Mouse (Mus musculus) urinary bladder, adult 2 months (tissue): ENCODE results near the gene Ksr2. TPM values are rescaled to one million over a fixed set of nuclear protein-coding genes. Genes with fewer than 3 reads are reported as not detected.
A peak's percentile ranks its signal among the peaks of the same experiment; 100 is the strongest.

Experiments used
- DNase-seq: peaks from one replicate; pipeline ENCODE4 v3.0.0; 2022; ENCODE audit warnings: low spot score
- polyA plus RNA-seq: library from polyadenylated mRNA; depleted of rRNA; stranded (reverse); fragments of >200 nt; gene quantifications from 2 replicates; pipeline ENCODE4 v1.2.3, GENCODE M21; 2012

Gene Ksr2
- polyA plus RNA-seq, 1 experiment = 0.83 TPM

GRCm38 (mm10) chr5:117523010-117523409, 109.2 kb downstream of the Ksr2 start:
- DNase-seq = no peak

- no peak for DNase-seq
Observed at GRCm38 (mm10) chr5:117530991-117531390, 117.2 kb downstream of the Ksr2 start.

GRCm38 (mm10) chr5:117539221-117539620, 125.4 kb downstream of the Ksr2 start:
- DNase-seq = no peak

- DNase-seq = no peak
Observed at GRCm38 (mm10) chr5:117541654-117542053, 127.9 kb downstream of the Ksr2 start.

DNA sequence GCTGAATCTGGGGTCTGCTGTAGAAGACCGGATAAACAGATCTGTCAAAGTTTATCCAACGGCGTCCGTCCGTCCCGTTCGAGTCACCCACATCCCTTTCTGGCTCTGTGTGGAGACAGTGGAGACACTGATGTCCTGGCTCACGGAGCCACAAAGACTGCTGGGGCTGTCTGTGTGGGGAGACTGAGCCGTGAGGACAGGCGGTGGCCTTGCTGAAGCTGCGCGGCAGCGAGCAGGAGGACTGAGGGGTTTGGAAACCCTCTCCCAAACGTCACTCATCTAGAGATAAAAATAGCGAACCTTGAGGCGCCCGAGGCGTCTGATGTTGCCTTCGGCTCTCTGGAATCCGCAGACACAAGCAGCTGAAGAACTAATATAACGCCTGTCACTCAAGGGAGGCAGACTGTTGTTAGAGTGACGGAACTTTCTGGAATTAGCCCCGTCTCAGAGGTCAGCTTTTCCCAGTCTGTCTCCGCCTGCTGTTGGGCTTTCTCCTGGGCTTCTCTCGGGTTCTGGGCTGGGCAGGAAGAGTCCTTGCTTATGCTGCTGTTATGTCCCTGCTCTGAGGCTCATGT, 133.0 kb downstream of the Ksr2 start:
- no peak for DNase-seq

DNA sequence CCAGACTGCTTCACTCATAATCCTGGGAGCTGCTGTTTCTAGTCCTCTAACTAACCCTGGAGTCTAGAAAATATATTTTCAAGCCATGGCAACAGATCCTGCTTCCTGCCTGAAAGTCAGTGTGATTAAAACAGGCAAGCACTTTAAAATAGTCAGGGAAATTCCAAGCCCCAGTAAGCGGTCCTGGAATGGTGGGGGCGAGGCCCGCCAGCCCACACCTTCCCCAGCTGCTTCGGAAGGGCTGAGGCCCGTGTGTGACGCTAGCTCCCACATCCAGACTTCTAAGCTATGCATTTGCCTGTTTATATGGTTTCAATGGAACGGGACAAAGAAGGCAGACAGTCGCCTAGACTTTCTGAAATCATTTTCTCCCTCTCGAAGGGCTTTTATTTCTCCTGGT, 137.2 kb downstream of the Ksr2 start:
- DNase-seq = no peak

DNA sequence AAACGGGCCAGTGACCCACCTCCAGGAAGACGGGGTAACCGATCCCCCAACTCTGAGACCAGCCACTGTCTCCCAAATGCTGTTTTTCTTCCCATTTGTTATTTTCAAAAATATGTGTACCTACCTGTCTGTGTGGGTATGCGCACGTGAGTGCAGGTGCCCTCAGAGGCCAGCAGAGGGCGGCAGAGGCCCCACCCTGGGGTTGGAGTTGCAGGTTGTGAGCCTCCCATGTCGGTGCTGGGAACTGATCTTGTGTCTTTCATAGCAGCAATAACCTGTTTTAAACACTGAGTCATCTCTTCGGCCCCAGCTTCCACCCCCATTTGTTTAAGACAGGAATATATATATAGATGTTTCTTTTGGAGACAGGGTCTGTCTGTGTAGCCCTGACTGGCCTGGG, 138.3 kb downstream of the Ksr2 start:
- no peak for DNase-seq

DNA sequence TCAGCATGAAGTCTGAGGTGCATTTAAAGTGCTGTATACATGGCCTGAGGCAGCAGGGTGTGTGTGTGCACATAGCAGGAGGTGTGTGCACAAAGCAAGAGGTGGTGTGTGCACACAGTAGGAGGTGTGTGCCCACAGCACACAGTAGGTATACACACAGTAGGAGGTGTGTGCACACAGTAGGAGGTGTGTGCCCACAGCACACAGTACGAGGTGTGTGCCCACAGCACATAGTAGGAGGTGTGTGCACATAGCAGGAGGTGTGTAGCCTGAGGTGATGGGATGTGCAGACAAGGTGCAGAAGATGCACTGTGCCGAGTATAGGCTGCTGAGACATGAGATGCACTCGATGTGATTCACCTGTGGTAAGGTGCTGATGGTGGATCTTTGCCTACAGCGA, 140.7 kb downstream of the Ksr2 start:
- no peak for DNase-seq

- DNase-seq = no peak
Observed at GRCm38 (mm10) chr5:117556570-117556969, 142.8 kb downstream of the Ksr2 start.

GRCm38 (mm10) chr5:117561080-117561479, 147.3 kb downstream of the Ksr2 start:
- no peak for DNase-seq

DNA sequence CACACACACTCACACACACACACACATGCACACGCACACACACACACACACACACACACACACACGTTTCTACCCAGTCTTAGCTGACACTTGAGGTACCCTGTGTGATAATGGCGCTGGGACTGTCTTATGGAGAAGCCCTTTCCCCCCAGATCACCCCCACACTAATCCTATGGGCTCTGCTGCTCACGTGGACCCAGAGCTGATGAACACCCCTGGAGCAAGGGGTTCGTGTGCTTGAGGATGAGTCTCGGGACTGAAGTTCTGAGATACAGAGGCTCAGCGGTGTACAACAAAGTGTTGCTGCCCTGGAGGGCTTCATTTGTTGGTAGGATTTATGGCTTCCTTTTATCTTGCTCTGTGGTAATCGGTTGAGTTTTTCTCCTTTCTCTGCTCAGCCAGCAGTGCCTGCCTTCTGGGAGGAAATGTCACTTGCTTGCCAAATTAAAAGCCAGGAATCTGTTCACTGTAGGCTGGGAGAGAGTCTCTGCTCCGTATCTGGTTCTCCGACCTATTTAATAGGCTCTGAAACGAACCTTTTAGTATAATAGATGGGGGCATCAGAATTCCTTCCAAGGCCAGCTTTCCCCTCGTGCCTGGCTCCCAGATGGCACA, 152.4 kb downstream of the Ksr2 start:
- DNase-seq = no peak

- DNase-seq = no peak
Observed at GRCm38 (mm10) chr5:117569190-117569795, 155.5 kb downstream of the Ksr2 start.

DNA sequence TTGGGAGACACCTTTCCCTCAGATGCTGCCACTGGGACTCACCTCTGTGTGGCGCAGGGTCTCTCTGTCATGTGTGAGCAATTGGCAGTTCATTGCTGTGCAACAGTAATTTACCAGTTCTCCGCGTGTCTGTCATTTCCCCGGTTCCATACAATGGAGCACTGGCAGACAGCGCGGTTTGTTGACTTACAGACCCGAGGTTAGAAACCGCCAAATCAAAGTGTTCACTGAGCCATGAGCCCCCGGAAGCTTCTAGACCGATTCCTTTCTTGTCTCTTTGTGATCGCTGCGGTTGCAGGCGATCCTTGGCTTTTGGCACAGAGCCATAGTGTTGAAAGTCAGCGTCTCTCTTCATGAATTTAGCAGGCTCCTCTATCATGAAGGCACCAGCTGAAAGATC, 158.6 kb downstream of the Ksr2 start:
- no peak for DNase-seq

DNA sequence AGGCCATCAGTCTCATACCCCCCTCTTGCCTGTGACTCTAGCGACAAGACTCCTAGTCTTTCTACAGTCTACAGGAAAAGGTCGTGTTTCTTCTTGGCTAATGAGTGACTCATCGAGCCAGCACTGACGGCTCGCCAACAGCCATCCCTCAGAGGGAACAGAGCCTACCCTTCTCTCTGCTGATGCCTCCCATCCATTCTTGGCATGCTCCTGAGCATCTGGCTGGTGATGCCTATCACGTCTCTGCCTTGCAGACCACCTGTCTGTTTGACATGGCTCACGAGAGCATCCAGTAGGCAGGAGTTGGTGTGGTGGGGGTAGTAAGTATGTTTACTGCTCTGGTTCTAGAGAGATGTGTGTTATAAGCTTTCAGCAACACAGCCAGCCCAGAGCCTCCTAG, 161.1 kb downstream of the Ksr2 start:
- no peak for DNase-seq

GRCm38 (mm10) chr5:117577598-117577997, 163.8 kb downstream of the Ksr2 start:
- DNase-seq = no peak

DNA sequence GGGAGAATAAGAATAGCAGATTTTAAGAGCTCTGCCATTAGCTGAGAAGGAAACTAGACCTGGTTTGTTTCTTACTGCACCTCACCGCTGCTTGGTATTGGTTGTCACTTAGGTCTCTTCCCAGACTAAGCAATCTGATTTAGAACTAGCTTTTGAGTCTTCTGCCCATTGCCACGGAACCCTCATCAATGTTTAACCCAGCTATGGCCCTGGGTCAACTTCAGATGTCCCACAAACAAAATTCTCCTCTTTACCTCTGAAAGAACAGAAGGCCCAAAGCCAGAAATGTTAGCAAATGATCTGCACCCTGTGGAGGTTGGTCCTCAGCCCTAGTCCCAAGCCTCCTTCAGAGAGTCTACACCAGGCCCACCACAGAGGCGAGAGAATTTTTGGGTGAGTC, 167.9 kb downstream of the Ksr2 start:
- no peak for DNase-seq

GRCm38 (mm10) chr5:117584428-117584827, 170.6 kb downstream of the Ksr2 start:
- no peak for DNase-seq

DNA sequence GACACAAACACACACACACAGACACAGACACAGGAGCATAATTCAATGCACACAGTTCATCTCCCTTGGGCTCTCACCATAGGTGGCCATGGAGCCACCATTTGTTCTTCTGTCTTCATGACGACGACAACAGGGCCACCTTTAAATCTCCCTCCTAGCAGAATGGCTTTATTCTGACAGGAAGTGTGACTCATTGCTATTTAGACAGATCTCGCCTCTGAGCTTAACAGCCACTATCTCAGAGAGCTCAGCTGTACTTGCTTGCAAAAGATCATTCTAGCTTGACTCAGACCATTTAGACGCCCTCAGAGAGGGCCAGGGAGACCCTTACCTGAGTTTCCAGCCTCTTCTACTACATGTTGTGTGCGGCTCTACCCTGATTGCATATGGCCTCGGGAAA, 175.5 kb downstream of the Ksr2 start:
- DNase-seq = no peak

GRCm38 (mm10) chr5:117593273-117593672, 179.5 kb downstream of the Ksr2 start:
- no peak for DNase-seq

DNA sequence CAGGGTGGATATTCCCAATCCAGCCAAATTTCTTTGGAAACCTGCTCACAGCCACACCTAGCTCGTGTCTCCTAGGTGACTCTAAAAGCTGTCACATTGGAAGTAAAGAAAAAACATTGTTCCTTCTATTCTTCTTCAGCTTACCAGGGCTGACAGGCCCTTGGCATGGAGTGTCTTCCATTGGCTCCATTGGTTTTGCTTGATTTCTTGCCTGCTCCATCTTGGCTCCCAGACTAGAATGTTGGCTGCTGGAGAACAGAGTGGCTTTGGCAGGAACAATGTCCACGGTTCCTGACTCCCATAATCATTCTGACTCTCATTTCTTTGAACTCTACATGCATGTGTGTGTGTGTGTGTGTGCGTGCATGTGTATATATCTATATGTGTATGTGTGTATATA, 183.0 kb downstream of the Ksr2 start:
- no peak for DNase-seq

DNA sequence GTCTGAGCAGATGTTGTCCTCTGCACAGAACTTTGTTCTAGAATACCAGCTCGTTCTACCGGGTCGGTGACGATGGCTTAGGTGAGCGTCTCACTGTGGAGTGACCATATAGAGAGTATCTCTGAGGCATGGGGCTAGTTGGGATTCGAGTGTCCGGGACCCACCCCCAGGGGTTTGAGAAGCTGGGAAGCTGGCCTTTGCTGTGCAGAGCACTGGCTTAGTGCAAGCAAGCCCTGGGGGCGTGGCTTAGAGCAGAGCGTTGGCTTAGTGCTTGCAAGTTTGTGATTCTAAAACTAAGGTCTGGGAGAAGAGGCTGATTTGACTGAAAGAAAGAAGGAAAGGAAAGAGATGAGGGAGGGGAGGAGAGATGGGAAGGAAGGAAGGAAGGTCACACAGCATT, 188.2 kb downstream of the Ksr2 start:
- no peak for DNase-seq

DNA sequence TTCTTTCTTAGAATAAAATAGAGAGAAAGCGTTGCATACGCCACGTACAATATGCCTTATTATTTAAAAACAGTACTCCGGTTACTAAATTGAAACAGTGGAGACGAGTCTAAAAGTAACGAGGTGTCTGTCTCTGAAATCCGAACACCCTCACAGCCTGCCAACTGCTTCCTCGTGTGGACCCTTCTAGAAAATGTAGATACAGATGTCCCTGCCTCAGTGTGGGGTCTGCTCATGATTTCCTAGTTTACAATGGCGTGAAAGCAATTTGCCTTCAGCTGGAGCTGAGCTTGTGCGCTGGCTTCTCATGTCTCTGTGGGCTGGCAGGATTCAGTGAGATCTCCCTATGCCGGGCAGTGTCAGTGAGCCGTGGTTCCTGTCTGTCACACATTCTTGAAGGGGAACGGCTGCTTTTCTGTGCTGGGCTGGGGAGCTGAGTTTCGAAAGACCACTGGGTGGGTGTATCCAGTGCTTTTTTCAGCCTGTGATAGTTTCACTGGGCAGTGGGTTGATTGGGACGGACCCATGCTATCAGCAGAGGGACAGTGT, 194.0 kb downstream of the Ksr2 start:
- no peak for DNase-seq

DNA sequence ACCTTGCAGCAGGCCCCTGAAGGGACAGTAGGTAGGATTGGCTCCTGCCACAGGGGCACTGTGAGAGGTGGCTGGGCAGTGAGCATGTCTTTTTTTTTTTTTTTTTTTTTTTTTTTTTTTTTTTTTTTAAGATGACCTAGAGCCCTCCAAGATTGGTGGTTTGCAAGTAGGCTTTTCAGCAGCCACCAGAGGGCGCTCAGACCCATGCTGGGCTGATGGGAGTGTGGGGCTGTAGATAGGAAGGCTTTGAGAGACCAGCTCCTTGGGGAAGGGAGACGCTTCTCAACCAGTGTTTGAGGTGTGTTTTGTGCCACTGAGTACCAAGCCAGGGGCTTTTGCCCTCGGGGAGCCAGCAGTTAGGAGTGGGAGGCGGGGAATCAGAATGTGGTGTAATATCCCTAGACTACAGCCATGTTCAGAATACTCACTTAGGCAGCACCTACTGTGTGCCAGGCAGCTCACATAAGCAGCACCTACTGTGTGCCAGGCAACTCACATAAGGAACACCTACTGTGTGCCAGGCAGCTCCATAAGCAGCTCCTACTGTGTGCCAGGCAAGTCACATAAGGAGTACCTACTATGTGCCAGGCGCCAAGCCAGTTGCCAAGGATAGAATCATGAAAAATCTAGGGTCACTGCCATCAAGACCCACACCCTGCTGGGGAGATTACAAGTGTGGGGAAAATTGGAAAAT, 200.7 kb downstream of the Ksr2 start:
- peak; percentile 40 for DNase-seq
